Mouse (Mus musculus) common myeloid progenitor, adult 5-6 weeks (primary cell): Measurements from ENCODE around the gene Ggt6. TPM values are rescaled to one million over a fixed set of nuclear protein-coding genes. Genes with fewer than 3 reads are reported as not detected.
A peak's percentile ranks its signal among the peaks of the same experiment; 100 is the strongest.
"Not testable (repeated sequence)": the region's sequence is repeated elsewhere in the genome, so short reads cannot be mapped to it uniquely, and the experiment has no call there.

ENCODE experiments used
- ATAC-seq: replicated peaks from 2 replicates; pipeline ENCODE4 v1.8.0; 2016; ENCODE audit warnings: low read depth, mild to moderate bottlenecking, moderate TSS enrichment, inconsistent platforms; ENCODE audit not compliant: poor library complexity, severe bottlenecking
- total RNA-seq: library from RNA; stranded (forward); fragments of 200-1000, 187-1606 nt; gene quantifications from 2 replicates; pipeline ENCODE4 v1.2.3, GENCODE M21; 2017

Gene Ggt6
- total RNA-seq, 1 experiment from 2014 or later = not detected

DNA sequence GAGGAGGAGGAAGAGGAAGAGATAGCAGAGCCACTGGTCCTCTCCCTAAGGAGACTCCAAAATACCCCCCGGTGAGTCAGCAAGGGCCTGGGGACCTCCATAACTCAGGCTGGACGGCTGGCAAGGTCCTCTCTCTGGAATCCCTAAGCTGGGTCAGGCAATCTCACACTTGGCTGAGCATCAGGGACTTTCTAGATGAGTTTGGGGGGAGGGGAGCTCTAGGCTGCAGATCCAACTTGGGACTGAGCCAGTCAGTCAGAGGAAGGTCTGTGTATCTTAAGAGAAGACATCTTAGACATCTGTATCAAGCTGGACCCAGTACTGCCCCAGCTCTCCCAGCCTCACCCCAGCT is 344 bp downstream of the Ggt6 start:
- ATAC-seq = no peak

- ATAC-seq = no peak
Observed at GRCm38 (mm10) chr11:72436271-72436670, 945 bp downstream of the Ggt6 start.

DNA sequence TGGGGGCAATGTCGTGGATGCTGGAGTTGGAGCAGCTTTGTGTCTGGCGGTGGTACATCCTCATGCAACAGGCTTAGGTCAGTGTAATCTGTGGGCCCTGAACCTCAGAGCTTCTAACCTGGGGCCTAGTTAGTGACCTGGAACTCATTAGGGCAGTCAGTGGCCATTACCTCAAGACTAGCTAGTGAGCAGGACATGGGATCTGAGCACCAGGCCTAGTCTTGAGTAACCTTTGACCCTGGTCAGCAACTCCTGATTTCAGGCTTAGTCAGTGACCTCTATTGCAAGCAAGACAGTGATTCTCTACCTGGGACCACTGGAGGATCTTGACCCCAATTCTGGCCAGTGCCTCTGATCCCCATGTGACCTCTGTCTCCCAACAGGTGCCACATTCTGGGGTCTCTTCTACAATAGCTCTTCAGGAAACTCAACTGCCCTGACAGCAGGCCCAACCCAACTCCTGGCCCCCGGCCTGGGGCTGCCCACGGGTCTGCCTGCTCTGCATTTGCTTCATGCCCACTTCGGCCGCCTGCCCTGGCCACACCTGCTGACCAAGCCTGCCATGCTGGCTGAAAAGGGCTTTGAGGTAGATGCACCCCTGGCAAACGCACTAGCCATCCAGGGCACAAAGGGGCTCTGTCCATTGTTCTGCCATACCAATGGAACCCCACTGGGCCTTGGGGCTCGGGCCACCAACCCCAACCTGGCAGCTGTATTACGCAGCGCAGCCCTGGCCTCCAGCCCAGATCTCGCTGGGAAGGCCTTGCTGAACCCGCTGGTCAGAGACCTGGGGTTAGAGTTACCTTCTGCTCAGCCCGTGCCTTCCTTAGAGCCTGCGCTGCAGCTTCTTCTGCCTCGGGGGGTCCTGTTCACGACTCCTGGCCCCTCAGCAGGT is 1.7 kb downstream of the Ggt6 start:
- ATAC-seq = no peak

GRCm38 (mm10) chr11:72438411-72438810 is 3.1 kb downstream of the Ggt6 start:
- ATAC-seq = no peak

DNA sequence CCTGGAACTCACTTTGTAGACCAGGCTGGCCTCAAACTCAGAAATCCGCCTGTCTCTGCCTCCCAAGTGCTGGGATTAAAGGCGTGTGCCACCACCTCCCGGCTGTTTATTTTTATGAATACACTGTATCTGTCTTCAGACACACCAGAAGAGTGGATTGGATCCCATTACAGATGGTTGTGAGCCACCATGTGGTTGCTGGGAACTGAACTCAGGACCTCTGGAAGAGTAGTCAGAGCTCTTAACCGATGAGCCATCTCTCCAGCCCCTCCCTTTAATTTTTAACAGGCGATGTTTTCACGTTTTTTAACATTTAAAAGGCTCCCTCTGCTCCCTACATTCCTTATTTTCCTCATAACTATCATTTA is 5.3 kb downstream of the Ggt6 start:
- ATAC-seq = not testable (repeated sequence)

DNA sequence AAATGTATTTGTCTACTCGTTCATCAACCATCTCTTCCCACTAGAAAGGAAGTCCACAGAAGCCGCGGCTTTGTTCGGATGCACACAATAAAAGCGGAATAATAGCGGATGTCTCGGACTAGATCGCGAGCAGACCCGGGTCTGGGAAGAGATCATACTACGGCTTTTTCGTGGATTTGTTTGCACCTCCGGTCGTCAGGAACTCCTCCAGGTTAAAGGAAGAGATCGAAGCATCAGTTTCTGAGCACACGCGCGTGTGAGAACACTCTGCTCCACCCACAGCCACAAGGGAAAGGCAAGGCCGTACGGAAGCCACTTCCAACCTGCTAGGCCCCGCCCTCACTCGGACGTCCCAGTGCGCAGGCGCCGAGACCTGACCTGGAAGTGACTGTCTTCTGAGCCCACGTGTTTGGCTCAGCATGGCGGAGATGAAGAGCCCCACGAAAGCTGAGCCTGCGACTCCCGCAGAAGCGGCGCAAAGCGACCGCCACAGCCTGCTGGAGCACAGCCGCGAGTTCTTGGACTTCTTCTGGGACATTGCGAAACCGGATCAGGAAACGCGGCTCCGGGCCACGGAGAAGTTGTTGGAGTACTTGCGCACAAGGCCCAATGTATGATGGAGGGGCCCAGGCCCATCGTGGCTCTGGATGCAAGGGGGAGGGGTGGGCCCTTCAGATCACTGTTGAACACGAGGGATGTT is 5.8 kb downstream of the Ggt6 start, which contains the start of gene Mybbp1a:
Gene Mybbp1a, plus strand, starts transcription at position 391 of the 700 bp plus-strand sequence.
- ATAC-seq = peak; percentile 94

GRCm38 (mm10) chr11:72446311-72447105 is 11.2 kb downstream of the Ggt6 start:
- ATAC-seq = peak; percentile 27

DNA sequence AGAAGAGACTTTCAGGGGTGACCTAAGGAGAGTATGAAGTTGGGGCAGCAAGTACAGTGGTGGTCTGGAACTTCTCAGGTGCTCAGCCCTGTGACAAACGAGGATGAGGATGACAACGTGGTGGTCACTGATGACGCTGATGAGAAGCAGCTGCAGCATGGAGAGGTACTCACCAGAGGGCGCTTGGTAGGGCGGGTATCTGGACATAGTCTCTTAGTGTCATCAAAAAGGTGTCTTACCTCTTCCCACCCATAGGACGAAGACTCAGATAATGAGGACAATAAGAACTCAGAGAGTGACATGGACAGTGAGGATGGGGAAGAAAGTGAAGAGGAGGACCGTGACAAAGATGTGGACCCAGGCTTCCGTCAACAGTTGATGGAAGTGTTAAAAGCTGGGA is 12.1 kb downstream of the Ggt6 start:
- 0 out of 2 replicates have a peak, but pooled peaks have one; percentile 17 for ATAC-seq

DNA sequence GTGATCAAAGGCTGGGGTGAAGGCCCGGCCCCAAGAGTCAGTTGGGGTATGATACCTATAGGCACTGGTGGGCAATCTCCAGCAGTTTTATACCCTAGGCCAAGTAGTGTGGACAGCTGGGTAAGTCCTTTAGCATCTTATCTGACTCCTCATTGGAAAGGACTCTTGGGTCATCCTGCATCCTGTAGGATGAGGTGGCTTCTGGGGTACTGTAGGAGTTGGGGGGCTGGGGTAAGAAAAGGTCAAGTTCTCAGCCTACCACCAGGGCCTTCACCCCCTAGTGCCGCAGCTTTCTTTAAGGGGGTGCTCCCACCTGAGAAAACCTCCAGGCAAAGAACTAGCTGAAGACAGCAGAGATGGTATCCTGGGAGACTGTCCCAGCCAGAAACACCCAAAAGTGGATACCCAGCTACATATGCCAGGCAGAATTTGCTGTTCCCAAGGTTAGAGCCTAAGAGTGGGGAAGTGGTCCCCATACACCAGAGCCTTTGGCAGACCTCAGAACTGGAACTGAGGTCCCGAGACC is 16.9 kb downstream of the Ggt6 start:
- no peak for ATAC-seq

- no peak for ATAC-seq
Observed at GRCm38 (mm10) chr11:72453105-72453953, 18.0 kb downstream of the Ggt6 start.

- no peak for ATAC-seq
Observed at GRCm38 (mm10) chr11:72455694-72456093, 20.4 kb downstream of the Ggt6 start.

DNA sequence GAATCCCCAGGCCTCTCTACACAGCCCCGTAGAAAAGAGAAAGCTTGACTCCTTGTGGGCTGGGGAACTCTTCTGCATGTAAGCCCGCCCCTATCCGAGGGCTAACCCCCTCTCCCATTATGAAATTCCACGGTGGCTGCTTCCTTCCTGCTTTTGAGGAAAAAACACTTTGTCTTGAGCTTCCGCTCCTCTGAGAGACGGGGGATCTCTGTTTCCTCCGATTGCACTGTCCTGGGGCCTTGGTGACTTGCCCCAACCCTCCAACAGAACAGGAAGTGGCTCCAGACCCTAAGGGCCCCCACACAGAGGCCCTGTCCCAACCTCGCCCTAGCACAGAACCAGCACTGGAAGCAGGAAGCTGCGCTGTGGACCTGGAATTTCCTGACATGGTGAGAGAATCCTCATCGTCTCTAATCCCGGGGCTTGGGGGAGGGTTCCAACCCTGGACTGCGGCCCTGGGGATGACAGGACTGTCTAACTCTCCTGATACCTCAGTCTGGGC is 22.7 kb downstream of the Ggt6 start:
- peak; percentile 57 for ATAC-seq

DNA sequence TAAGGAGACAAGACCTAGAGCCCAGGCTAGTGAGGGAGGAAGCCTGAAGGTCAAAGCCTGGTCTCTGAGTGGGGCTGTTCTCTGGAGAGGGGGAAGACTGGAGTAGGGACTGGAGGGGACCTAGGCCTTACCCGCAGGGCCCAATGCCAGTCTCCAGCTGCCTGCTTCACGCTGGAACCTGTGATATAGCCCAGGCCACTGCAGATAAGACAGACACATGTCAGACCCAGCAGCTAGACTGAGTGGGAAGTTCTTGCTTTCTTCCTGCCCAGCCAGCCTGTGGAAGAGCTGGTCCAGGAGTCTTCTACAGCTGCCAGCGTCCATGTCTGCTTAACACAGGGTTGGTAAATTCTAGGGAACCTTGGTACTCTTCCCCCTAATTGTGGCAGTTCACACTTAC is 23.2 kb downstream of the Ggt6 start:
- peak; percentile 8; the same call in 1 of the 2 replicates for ATAC-seq

GRCm38 (mm10) chr11:72461500-72461981 is 26.2 kb downstream of the Ggt6 start:
- 0 out of 2 replicates have a peak, but pooled peaks have one; percentile 9 for ATAC-seq

GRCm38 (mm10) chr11:72464821-72465220 is 29.5 kb downstream of the Ggt6 start:
- no peak for ATAC-seq

DNA sequence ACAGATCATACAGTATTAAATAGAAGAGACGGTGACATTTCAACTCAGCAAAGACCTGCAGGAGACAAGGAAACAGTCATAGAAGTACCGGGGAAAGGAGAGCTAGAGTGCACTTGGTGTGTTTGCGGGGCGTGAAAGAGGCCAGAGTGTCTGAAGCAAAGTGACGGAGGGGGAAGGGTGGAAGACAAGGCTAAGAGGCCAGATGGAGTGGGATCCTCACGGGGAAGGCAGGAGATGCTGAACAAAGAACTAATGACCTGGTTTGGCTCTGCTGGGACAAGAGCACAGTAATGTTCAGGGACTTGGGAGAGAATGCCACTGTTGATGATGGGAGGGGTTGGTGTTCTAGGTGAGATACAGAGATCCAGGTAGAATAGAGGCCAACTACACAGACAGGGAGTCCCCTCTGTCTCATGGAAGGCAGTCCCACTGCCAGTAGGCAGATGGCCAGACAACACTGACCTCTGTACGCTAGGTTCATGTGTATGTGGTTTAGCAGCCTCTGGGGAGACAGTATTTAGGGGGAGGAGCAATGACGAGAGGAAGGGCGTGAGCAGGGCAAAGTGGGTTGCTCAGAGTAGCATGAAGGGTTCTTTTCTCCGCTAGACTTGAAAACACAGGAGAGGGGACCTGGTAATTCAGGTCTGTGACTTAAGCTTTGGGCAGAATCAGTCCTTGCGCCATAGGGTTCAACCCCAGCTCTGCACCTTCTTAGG is 30.8 kb downstream of the Ggt6 start:
- peak; percentile 22; the same call in 1 of the 2 replicates for ATAC-seq

GRCm38 (mm10) chr11:72466694-72467507 is 31.6 kb downstream of the Ggt6 start:
- ATAC-seq = peak; percentile 65
